Mouse (Mus musculus) B cell, adult 67 days (primary cell): ENCODE measurements around the gene Scamp5. TPM values are rescaled to one million over a fixed set of nuclear protein-coding genes. Genes with fewer than 3 reads are reported as not detected.

Experiments used
- total RNA-seq, 2 experiments: library from RNA; stranded (reverse); gene quantifications; 4 replicates each; pipeline ENCODE4 v1.2.4; 2023

The Scamp5 gene
- total RNA-seq, result not detected

GRCm38 (mm10) chr9:57467896-57468549, at the start of gene Scamp5:
Scamp5 (minus strand) TSS chr9:57468060.

GRCm38 (mm10) chr9:57503622-57504380, 35.9 kb upstream of the Scamp5 start, which contains the start of gene Rpp25:
Rpp25 (plus strand) TSS chr9:57504026.

GRCm38 (mm10) chr9:57439522-57440295, 28.2 kb downstream of the Scamp5 start, which contains the start of gene Ppcdc:
Ppcdc (minus strand) TSS chr9:57440124.

Other genes starting within 250 kb of the Scamp5 start
- gene Trcg1, start 231.5 kb downstream of the Scamp5 start, total RNA-seq, result not detected
- 100 to 1,000 TPM; 158 to 164 TPM for gene 1700017B05Rik, start 205.4 kb downstream of the Scamp5 start, total RNA-seq
- gene Ppcdc, start 27.9 kb downstream of the Scamp5 start, total RNA-seq, result 10 to 100 TPM; 76.9 to 92.2 TPM
- gene Rpp25, start 36.0 kb upstream of the Scamp5 start, total RNA-seq, result not detected
- gene Cox5a, start 53.2 kb upstream of the Scamp5 start, total RNA-seq, result 100 to 1,000 TPM in 1 of 2 experiments, 10 to 100 TPM in 1; 97.3 to 115 TPM
- 10 to 100 TPM; 14.0 to 22.5 TPM for gene Fam219b, start 69.5 kb upstream of the Scamp5 start, total RNA-seq
- gene Mpi, start 84.7 kb upstream of the Scamp5 start, total RNA-seq, result 10 to 100 TPM; 11.6 to 13.3 TPM
- 100 to 1,000 TPM; 104 to 110 TPM for gene Scamp2, start 92.9 kb upstream of the Scamp5 start, total RNA-seq
- gene Ulk3, start 121.4 kb upstream of the Scamp5 start, total RNA-seq, result 100 to 1,000 TPM in 1 of 2 experiments, 10 to 100 TPM in 1; 98.3 to 103 TPM
- not detected for gene Cplx3, start 138.2 kb upstream of the Scamp5 start, total RNA-seq
- gene Lman1l, start 152.7 kb upstream of the Scamp5 start, total RNA-seq, result 1 to 10 TPM; 1.0 to 1.4 TPM
- 100 to 1,000 TPM; 625 to 646 TPM for gene Csk, start 185.6 kb upstream of the Scamp5 start, total RNA-seq
- gene Cyp1a2, start 215.6 kb upstream of the Scamp5 start, total RNA-seq, result not detected
- not detected for gene Cyp1a1, start 219.9 kb upstream of the Scamp5 start, total RNA-seq
- 10 to 100 TPM; 24.4 to 26.1 TPM for gene Edc3, start 240.5 kb upstream of the Scamp5 start, total RNA-seq